Mouse (Mus musculus): ENCODE results near the gene Tef.

Tef gene

GRCm38 (mm10) chr15:81852411-81853000, 50.3 kb downstream of the Tef start:
- DNase-seq = no peak

DNA sequence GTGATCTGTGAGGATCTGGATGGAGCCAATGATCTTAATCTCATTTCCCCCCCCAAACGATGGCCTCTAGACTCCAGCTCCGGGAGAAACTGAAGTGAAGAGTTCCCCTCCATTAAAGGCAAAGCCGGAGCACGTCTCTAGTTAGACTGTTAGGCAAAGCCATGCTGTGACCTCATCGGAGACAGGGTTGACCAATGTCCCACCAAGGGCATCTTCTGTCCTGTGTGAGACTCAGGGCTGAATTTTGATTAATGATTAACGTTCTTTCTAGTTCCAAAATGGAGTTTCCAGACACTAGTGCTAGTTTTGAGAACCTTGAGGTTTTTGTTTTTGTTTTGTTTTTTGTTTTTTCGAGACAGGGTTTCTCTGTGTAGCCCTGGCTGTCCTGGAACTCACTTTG, 50.9 kb downstream of the Tef start:
- DNase-seq = peak; percentile 39

GRCm38 (mm10) chr15:81856030-81856790, 54.0 kb downstream of the Tef start:
- peak; percentile 94 for DNase-seq

DNA sequence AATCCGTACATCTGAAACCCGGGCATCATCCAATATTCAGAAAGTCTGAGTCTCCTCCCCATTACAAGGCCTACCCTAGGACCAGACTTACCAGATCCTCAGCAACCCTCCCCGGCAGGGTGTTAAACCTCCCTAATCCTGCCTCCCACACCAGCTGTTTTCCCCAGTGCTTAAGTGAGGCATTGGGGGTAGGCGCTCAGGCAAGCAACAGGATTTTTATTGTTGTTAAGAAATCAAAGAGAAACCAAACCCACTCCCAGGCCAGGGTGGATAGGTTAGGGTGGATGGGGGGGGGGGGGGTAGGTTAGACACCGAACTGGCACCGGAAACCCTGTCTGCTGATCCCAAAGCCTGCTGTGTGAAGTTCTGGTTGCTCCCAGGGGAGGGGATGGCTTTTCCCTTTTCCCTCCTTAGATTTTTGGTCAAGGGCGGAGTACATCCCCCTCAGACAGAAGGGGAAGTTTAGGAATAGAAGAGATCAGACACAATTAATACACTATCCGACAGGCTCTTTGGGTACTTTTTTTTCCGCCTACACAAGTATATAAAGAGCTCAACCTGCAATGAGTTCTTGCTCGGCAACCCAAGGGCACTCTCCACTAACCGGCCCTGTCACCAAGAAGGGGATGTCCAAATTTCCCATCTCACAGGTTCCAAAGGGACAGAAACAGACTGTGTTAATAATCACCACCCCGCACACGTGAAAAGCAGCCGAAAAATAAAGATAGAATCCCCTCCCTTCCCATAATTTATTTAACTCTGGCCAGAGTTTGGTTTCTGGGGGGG, 54.9 kb downstream of the Tef start:
- peak; percentile 29 for DNase-seq

DNA sequence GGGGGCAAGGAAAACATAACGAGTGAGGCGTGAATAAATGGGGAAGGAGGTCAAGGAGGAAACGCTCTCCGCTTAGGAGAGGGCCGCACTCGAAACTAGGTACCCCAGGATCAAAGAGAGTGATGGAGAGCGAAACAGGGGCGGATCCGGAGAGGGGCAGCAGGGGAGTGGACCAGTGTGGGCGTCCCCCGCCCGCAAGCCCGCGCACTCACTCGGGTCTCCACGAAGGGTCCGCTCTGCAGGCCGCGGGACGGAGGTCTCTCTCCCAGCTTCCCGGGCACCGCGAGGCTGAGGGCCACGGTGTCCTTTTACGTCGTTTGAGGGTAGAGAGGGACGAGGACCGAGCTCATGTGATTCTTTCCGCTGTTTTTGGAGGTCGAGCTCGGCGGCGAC, 55.5 kb downstream of the Tef start:
- no peak for DNase-seq

GRCm38 (mm10) chr15:81858138-81858516, 55.9 kb downstream of the Tef start:
- DNase-seq = peak; percentile 96

GRCm38 (mm10) chr15:81858517-81859329, 56.5 kb downstream of the Tef start, which contains the start of gene Tob2:
TSS of gene Tob2 (minus strand) at chr15:81858796.
- DNase-seq = peak; percentile 74

DNA sequence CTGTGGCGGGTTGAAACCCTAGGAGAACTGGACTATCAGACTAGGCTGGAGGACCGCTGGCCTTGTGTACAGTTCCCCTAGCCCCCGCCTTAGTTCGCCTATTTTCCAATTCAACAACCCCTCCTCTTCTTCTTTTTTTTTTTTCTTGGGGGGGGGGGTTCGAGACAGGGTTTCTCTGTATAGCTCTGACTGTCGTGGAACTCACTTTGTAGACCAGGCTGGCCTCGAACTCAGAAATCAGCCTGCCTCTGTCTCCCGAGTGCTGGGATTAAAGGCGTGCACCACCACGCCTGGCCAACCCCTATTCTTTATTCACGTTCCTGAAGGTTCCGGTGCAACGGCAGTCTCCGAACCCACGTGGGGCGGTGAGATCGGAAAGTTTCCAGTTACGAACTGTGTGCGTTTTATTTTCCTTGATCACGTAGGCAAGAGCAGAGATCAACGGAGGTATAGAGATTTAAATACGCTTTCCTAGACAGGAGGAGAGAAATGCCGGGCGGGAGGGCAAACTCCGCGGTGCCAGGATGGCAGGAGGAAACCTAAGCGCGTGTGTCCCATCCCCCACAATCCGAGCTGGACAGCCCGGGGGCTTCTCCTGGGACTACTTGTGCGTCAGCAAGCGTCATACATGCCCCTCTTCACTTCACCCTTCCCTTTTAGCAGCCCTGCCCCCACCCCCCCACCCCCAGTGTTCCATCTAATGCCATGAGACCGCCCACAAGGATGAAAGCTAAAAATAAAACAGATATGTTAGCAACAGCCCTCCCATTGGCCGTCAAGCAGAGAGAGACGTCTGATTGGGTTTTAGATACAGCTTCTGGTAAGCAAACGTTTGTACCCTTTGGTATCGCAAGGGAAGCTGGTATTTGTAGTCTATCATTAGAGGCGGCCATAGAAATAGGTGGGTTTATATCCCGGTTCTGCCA, 57.4 kb downstream of the Tef start:
- DNase-seq = peak; percentile 94

- peak; percentile 31 for DNase-seq
Observed at GRCm38 (mm10) chr15:81860471-81861135, 58.4 kb downstream of the Tef start.

- no peak for DNase-seq
Observed at GRCm38 (mm10) chr15:81864238-81864637, 62.0 kb downstream of the Tef start.

- DNase-seq = no peak
Observed at GRCm38 (mm10) chr15:81869985-81870384, 67.8 kb downstream of the Tef start.

GRCm38 (mm10) chr15:81871604-81872261, 69.5 kb downstream of the Tef start, which contains the start of gene Phf5a:
TSS of gene Phf5a (minus strand) at chr15:81871911.
- peak; percentile 93 for DNase-seq

DNA sequence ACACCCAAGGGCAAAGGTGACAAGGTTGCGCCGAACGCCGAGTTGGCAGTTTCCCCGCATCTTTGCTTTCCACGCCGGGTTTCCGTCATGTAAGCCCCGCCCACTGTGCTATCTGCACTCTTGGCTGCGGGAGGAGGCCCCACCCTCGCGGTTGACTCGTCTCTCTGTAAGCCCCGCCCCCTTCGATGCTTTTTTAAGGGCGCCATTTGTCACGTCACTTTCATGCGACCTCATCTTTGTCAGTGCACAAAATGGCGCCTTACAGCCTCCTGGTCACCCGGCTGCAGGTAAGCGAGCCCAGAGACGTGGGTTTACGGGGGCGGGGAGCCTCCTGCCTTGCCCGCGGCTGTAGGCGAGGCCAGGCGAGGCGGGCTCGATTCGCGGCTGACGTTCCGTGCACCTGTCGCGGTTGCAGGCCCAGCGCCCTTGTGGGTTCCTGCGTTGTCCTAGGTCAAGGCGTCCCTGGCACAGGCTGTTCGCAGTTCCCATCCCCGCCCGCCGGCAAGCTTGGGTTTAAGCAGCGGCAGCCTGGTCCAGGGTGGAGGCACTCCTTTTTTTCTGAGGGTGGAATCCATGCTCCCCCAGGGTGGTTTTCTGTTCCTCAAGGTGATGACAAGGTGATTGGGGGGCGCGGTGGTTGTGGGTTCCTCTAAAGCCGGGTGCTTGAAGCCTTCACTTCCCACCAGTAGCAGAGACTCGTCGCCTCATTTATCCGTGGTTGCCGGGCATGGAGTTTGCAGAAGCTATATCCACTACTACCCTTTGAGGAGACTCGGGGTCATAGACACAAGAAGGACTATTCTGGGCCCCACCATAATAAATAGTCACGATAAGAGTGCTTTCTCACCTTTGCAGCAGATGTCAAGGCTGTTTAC, 70.3 kb downstream of the Tef start, which contains the start of gene Aco2:
Aco2 (plus strand) TSS at position 48 of the 875 bp plus-strand sequence.
- DNase-seq = peak; percentile 100
